Mouse (Mus musculus) kidney, postnatal 0 days (tissue): ENCODE results near the gene Gm45716. TPM values are rescaled to one million over a fixed set of nuclear protein-coding genes. Genes with fewer than 3 reads are reported as not detected.
"Not testable (repeated sequence)": the region's sequence is repeated elsewhere in the genome, so short reads cannot be mapped to it uniquely, and the experiment has no call there.

Experiments used
- ATAC-seq: fragments of 200-750 bp; cut with Nextera tagmentation; replicated peaks from 2 replicates; pipeline ENCODE4 v1.8.0; 2017; ENCODE audit warnings: low read depth, moderate number of reproducible peaks, moderate TSS enrichment, moderate library complexity; ENCODE audit not compliant: low FRiP score
- DNase-seq: peaks from one replicate; pipeline ENCODE4 v3.0.0-alpha.2; 2016; ENCODE audit warnings: low spot score
- H3K27ac ChIP-seq: fragments of 300-500 bp; sonication (generic); 2 replicates; pipeline ENCODE4 v1.5.1; 2014; ENCODE audit warnings: mild to moderate bottlenecking
- H3K27me3 ChIP-seq: fragments of 300-500 bp; sonication (generic); 2 replicates; pipeline ENCODE4 v1.6.1; 2014; ENCODE audit warnings: low read length, mixed read lengths; ENCODE audit not compliant: insufficient read depth
- H3K36me3 ChIP-seq: fragments of 300-500 bp; sonication (generic); 2 replicates; pipeline ENCODE4 v1.6.1; 2014; ENCODE audit warnings: low read length, mixed read lengths; ENCODE audit not compliant: insufficient read depth
- H3K4me1 ChIP-seq: fragments of 300-500 bp; sonication (generic); replicated peaks from 2 replicates; pipeline ENCODE4 v1.6.1; 2014; ENCODE audit warnings: antibody characterized with exemption, low read length, mixed read lengths; ENCODE audit not compliant: insufficient read depth
- H3K4me2 ChIP-seq: fragments of 300-500 bp; sonication (generic); 2 replicates; pipeline ENCODE4 v1.6.1; 2014; ENCODE audit warnings: mild to moderate bottlenecking, low read length, moderate library complexity, mixed read lengths
- H3K4me3 ChIP-seq: fragments of 300-500 bp; sonication (generic); replicated peaks from 2 replicates; pipeline ENCODE4 v1.5.1; 2014; ENCODE audit warnings: low read depth, low read length
- H3K9ac ChIP-seq: fragments of 300-500 bp; sonication (generic); 2 replicates; pipeline ENCODE4 v1.6.1; 2014; ENCODE audit warnings: low read depth, low read length
- H3K9me3 ChIP-seq: fragments of 300-500 bp; sonication (generic); replicated peaks from 2 replicates; pipeline ENCODE4 v1.6.1; 2016; ENCODE audit warnings: low read length, inconsistent platforms, mixed read lengths
- CTCF ChIP-seq: IDR thresholded peaks from 2 replicates; pipeline ENCODE4 v1.5.1; 2016; ENCODE audit warnings: antibody characterized with exemption, low read depth, mild to moderate bottlenecking, moderate library complexity
- WGBS: fragments of 180-500 bp; shearing (Covaris S2); extraction: QIAGEN DNeasy Blood & Tissue Kit; methylation state at CpG from one replicate; pipeline ENCODE4 v1.1.7; 2014; 5-methylcytosine and 5-hydroxymethylcytosine counted together
- polyA plus RNA-seq: library from polyadenylated mRNA; unstranded; fragments of >200 nt; fragmentation: Nextera tagmentation; extraction: Ambion mirVana; gene quantifications from 2 replicates; pipeline ENCODE4 v1.2.1, GENCODE M21; 2015

Gene Gm45716
- polyA plus RNA-seq, 1 experiment from 2014 or later = 13.9 TPM

- no peak for DNase-seq
Observed at GRCm38 (mm10) chr11:90270132-90270877, 82.8 kb downstream of the Gm45716 start.

GRCm38 (mm10) chr11:90274187-90274586 is 86.7 kb downstream of the Gm45716 start:
- no peak overlapping the region for H3K9ac ChIP-seq
- no peak overlapping the region for H3K4me2 ChIP-seq
- H3K4me3 ChIP-seq = no peak overlapping the region
- no peak overlapping the region for H3K27ac ChIP-seq
- H3K36me3 ChIP-seq = 0 out of 2 replicates have a peak, but pooled peaks cover 9% of the 10 kb centered on the region
- H3K4me1 ChIP-seq = no peaks in the 10 kb centered on the region
- no peaks in the 10 kb centered on the region for H3K9me3 ChIP-seq
- DNase-seq = no peak
- TF ChIP-seq CTCF = no peak
- 56% methylated on average over 1 of the region's 1 CpGs for WGBS
- no peaks in the 10 kb centered on the region for H3K27me3 ChIP-seq
- no peak for ATAC-seq

More at GRCm38 (mm10) chr11:90270132-90270877, 82.8 kb downstream of the Gm45716 start:
- no peaks in the 10 kb centered on the region for H3K27me3 ChIP-seq
- ATAC-seq = no peak
- H3K27ac ChIP-seq = no peak overlapping the region
- H3K4me2 ChIP-seq = peak overlapping the region; percentile 41
- no peaks in the 10 kb centered on the region for H3K9me3 ChIP-seq
- H3K4me1 ChIP-seq = no peaks in the 10 kb centered on the region
- no peak for TF ChIP-seq CTCF
- no peak overlapping the region for H3K9ac ChIP-seq
- H3K36me3 ChIP-seq = 0 out of 2 replicates have a peak, but pooled peaks cover 9% of the 10 kb centered on the region
- H3K4me3 ChIP-seq = no peak overlapping the region
- 80% methylated on average over 11 of the region's 11 CpGs for WGBS

DNA sequence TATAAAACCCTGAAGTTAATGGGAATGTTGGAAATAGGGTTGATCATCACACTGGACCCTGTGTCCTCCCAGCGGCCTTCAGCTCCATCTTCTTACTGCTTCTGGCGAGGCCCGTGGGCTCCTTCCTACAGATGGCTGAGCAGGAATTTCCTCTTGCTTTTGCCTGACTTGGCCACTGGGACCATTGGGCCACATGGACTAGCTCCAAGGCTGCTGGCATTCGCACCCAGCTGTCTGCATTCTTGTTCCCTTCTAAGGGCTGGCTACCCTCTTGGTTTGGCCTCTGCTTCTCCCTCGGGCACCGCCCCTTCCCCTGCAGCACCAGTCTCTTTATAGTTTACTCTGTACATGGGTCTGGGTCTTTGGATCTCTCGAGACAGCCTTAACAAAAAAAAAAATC is 88.2 kb downstream of the Gm45716 start:
- DNase-seq (no peak), ATAC-seq (no peak)
- Histone ChIP-seq H3K36me3 (0 out of 2 replicates have a peak, but pooled peaks cover 9% of the 10 kb centered on the region), H3K4me2 (no peak overlapping the region), H3K4me3 (no peak overlapping the region), H3K27me3 (no peaks in the 10 kb centered on the region), H3K9me3 (no peaks in the 10 kb centered on the region), H3K9ac (no peak overlapping the region), H3K27ac (no peak overlapping the region), H3K4me1 (no peaks in the 10 kb centered on the region)
- WGBS = 59% methylated on average over 7 of the region's 7 CpGs
- TF ChIP-seq CTCF = no peak

DNA sequence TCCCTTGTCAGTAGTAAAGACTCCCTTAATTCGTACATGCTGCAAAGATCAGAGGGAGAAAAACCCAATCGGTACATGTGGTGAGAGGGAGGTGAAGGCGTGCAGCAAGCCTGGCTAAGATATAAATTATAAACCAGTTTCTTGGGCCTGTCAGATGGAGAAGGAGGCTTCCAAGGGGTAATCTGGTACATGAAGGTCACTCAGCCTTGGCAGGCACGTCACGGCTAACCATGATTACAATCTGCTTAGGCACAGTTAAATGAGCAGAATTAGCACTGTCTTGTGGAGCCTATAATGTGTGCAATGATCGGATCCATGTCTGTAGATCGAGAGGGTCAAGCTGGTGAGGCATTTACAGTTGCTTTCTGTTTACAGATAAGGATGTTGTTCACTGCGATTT is 88.7 kb downstream of the Gm45716 start:
- Histone ChIP-seq H3K4me3 (no peak overlapping the region), H3K27me3 (no peaks in the 10 kb centered on the region), H3K4me2 (no peak overlapping the region), H3K9ac (no peak overlapping the region), H3K9me3 (no peaks in the 10 kb centered on the region), H3K27ac (no peak overlapping the region), H3K36me3 (0 out of 2 replicates have a peak, but pooled peaks cover 9% of the 10 kb centered on the region), H3K4me1 (no peaks in the 10 kb centered on the region)
- TF ChIP-seq CTCF = no peak
- ATAC-seq = 0 out of 2 replicates have a peak, but pooled peaks have one; percentile 40
- peak; percentile 35 for DNase-seq
- WGBS = 50% methylated on average over 8 of the region's 8 CpGs

- DNase-seq = peak; percentile 30
- no peak overlapping the region for H3K4me3 ChIP-seq
- H3K4me1 ChIP-seq = no peaks in the 10 kb centered on the region
- no peaks in the 10 kb centered on the region for H3K27me3 ChIP-seq
- H3K36me3 ChIP-seq = 0 out of 2 replicates have a peak, but pooled peaks cover 9% of the 10 kb centered on the region
- no peak for ATAC-seq
- H3K27ac ChIP-seq = no peak overlapping the region
- no peaks in the 10 kb centered on the region for H3K9me3 ChIP-seq
- no peak for TF ChIP-seq CTCF
- WGBS = 68% methylated on average over 12 of the region's 12 CpGs
- no peak overlapping the region for H3K4me2 ChIP-seq
- H3K9ac ChIP-seq = no peak overlapping the region
Observed at GRCm38 (mm10) chr11:90276561-90276960, 89.1 kb downstream of the Gm45716 start.

GRCm38 (mm10) chr11:90280069-90280468 is 92.6 kb downstream of the Gm45716 start:
- TF ChIP-seq CTCF = no peak
- no peaks in the 10 kb centered on the region for H3K4me1 ChIP-seq
- H3K9ac ChIP-seq = no peak overlapping the region
- no peak for DNase-seq
- 86% methylated on average over 5 of the region's 5 CpGs for WGBS
- H3K9me3 ChIP-seq = no peaks in the 10 kb centered on the region
- no peak for ATAC-seq
- no peak overlapping the region for H3K4me2 ChIP-seq
- no peak overlapping the region for H3K4me3 ChIP-seq
- H3K27me3 ChIP-seq = no peaks in the 10 kb centered on the region
- H3K36me3 ChIP-seq = no peaks in the 10 kb centered on the region
- no peak overlapping the region for H3K27ac ChIP-seq

DNA sequence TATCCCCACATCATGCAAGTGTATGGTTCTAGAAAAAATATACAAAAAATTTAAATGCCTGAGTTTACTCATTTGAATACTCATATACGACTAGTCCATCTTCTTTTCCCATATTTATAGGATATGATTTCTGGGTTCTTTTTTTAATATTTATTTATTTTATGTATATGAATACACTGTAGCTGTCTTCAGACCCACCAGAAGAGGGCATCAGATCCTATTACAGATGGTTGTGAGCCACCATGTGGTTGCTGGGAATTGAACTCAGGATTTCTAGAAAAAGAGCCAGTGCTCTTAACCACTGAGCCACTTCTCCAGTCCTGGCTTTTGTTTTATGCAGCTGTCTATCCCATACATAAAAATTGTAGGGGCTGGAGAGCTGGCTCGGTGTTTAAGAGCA is 94.5 kb downstream of the Gm45716 start:
- DNase-seq, H3K4me2 ChIP-seq, H3K9ac ChIP-seq, H3K9me3 ChIP-seq, H3K27ac ChIP-seq, H3K4me3 ChIP-seq, ATAC-seq, H3K4me1 ChIP-seq, H3K36me3 ChIP-seq, H3K27me3 ChIP-seq: not testable (repeated sequence)
- WGBS = 87% methylated on average over 2 of the region's 2 CpGs
